9 mouse cellular contexts compared by ENCODE assay signal in the genomic region with DNA sequence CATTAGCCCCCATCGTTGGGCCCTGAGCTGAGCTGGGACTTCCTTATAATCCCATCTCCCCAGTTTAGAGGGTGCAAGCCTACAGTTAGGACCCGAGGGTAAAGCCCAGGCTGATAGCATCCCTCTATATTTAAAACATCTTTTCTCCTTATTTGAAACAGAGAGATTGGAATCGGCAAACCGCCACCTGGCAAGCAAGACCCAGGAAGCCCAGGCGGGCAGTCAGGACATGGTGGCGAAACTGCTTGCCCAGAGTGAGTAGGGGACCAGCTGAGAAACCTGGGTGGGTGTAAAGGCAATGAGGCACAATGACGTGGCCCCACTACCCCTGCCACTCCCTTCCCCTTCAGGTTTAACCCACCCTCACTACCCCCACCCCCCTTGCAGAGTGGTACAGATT. TPM values are rescaled to one million over a fixed set of nuclear protein-coding genes. Genes with fewer than 3 reads are reported as not detected.
DNase-seq lines count a peak whose midpoint lies in the region; ATAC-seq and TF ChIP-seq lines count a peak whose summit lies in the region.
"Had no signal": no experiment of that assay in that cellular context is flagged by ENCODE, and none has a peak within 500 bp of the region (broad histone marks: within the 10 kb centered on the region; RNA-seq: fewer than 3 reads in every experiment).

No protein-coding gene starts in this region.

- DNase-seq in heart, postnatal 14 days = no peak
- no peak for DNase-seq in heart, postnatal 0 days (ENCODE audit: low spot score)
- no peak for DNase-seq in spleen, adult 18-20 months
- no peak for DNase-seq in adrenal gland, postnatal 25 days
- DNase-seq in thymus, postnatal 25 days = no peak

- intact Hi-C loops in heart, postnatal 14 days (cut with DNase I) = no loop called here

- peak overlapping the region; percentile 99 for H3K27ac ChIP-seq in heart, embryonic 13.5 days (replicated peaks)
- H3K27ac ChIP-seq in brown adipose tissue, adult 24 weeks (replicated peaks; ENCODE audit: low read depth, low read length) = peak overlapping the region; percentile 89
- peak overlapping the region; percentile 100 for H3K27ac ChIP-seq in heart, postnatal 0 days (ENCODE audit: low read depth)
- H3K27ac ChIP-seq in limb, embryonic 15.5 days = peak overlapping the region; percentile 99

- 68% methylated on average over 7 of the region's 7 CpGs for WGBS in heart, embryonic 13.5 days
- 72% methylated on average over 7 of the region's 7 CpGs for WGBS in heart, postnatal 0 days
- WGBS in limb, embryonic 15.5 days = 65% methylated on average over 7 of the region's 7 CpGs

- no peak overlapping the region for H3K4me3 ChIP-seq in heart, embryonic 13.5 days
- no peak overlapping the region for H3K4me3 ChIP-seq in brown adipose tissue, adult 24 weeks (ENCODE audit: insufficient read depth, low read depth, low read length)
- H3K4me3 ChIP-seq in heart, postnatal 0 days (ENCODE audit: low read depth, low read length) = no peak overlapping the region
- no peak overlapping the region for H3K4me3 ChIP-seq in limb, embryonic 15.5 days

- ATAC-seq in heart, embryonic 13.5 days (ENCODE audit: extremely low read depth, insufficient number of reproducible peaks, low FRiP score, low TSS enrichment) = no peak
- ATAC-seq in heart, postnatal 0 days (ENCODE audit: insufficient read depth, low read depth) = no peak
- no peak for ATAC-seq in limb, embryonic 15.5 days (ENCODE audit: insufficient number of reproducible peaks, low FRiP score, low TSS enrichment, low read depth)

- peaks cover 95% of the 10 kb centered on the region for H3K4me1 ChIP-seq in heart, embryonic 13.5 days
- H3K4me1 ChIP-seq in brown adipose tissue, adult 24 weeks (ENCODE audit: control insufficient read depth, insufficient read depth, insufficient read length, low read length) = peaks cover 51% of the 10 kb centered on the region
- H3K4me1 ChIP-seq in heart, postnatal 0 days (ENCODE audit: control insufficient read depth, insufficient read depth) = peaks cover 80% of the 10 kb centered on the region
- H3K4me1 ChIP-seq in limb, embryonic 15.5 days = peaks cover 86% of the 10 kb centered on the region

- no peaks in the 10 kb centered on the region for H3K27me3 ChIP-seq in heart, embryonic 13.5 days (replicated peaks)
- H3K27me3 ChIP-seq in heart, postnatal 0 days (ENCODE audit: control insufficient read depth, insufficient read depth, low read length) = no peaks in the 10 kb centered on the region
- H3K27me3 ChIP-seq in limb, embryonic 15.5 days = no peaks in the 10 kb centered on the region

- no peak for TF ChIP-seq CTCF in heart, postnatal 0 days (IDR thresholded peaks at IDR 0.05; ENCODE audit: low read depth)

- TF ChIP-seq EP300 in heart, postnatal 0 days (IDR thresholded peaks at IDR 0.05; ENCODE audit: low read depth) = no peak

- H3K9me3 ChIP-seq in heart, embryonic 13.5 days = no peaks in the 10 kb centered on the region
- H3K9me3 ChIP-seq in heart, postnatal 0 days (replicated peaks; ENCODE audit: control insufficient read depth, low read length) = no peaks in the 10 kb centered on the region
- no peaks in the 10 kb centered on the region for H3K9me3 ChIP-seq in limb, embryonic 15.5 days

- 0 out of 2 replicates have a peak overlapping the region, but pooled peaks have one; percentile 60 for H3K4me2 ChIP-seq in heart, embryonic 13.5 days
- H3K4me2 ChIP-seq in heart, postnatal 0 days (ENCODE audit: low read depth, low read length) = no peak overlapping the region
- no peak overlapping the region for H3K4me2 ChIP-seq in limb, embryonic 15.5 days

- peak overlapping the region; percentile 67 for H3K9ac ChIP-seq in heart, embryonic 13.5 days
- no peak overlapping the region for H3K9ac ChIP-seq in heart, postnatal 0 days (replicated peaks; ENCODE audit: low read depth, low read length)
- 0 out of 2 replicates have a peak overlapping the region, but pooled peaks have one; percentile 15 for H3K9ac ChIP-seq in limb, embryonic 15.5 days

- H3K36me3 ChIP-seq in heart, embryonic 13.5 days = peaks cover 98% of the 10 kb centered on the region
- H3K36me3 ChIP-seq in heart, postnatal 0 days (replicated peaks; ENCODE audit: control insufficient read depth, insufficient read depth, low read length) = peaks cover 92% of the 10 kb centered on the region
- H3K36me3 ChIP-seq in limb, embryonic 15.5 days = peaks cover 95% of the 10 kb centered on the region

RNA-seq across cellular contexts. Expression of a gene that starts 8.5 kb away (rescaled TPM):
- 35.9 and 36.6 TPM in 2 replicates for polyA plus RNA-seq in heart, embryonic 13.5 days (2015; fragmentation: Nextera tagmentation; extraction: Ambion mirVana)
- total RNA-seq in heart, postnatal 14 days (2021) = 10 to 100 TPM; 61.6 to 64.6 TPM
- polyA plus RNA-seq in brown adipose tissue, adult 24 weeks (2012; ENCODE audit: insufficient read depth, insufficient read length, missing spikeins) = 33.0 and 42.2 TPM in 2 replicates
- 115 and 221 TPM in 2 replicates for total RNA-seq in heart, postnatal 0 days (2014; rRNA removed; ENCODE audit: low replicate concordance)
- 25.3 and 26.0 TPM in 2 replicates for polyA plus RNA-seq in heart, postnatal 0 days (2015; fragmentation: Nextera tagmentation; extraction: Ambion mirVana)
- polyA plus RNA-seq in limb, embryonic 15.5 days (2015; fragmentation: Nextera tagmentation; extraction: Ambion mirVana) = 60.7 and 61.5 TPM in 2 replicates
- 231 and 242 TPM in 2 replicates for total RNA-seq in adrenal gland, postnatal 25 days (2021)
- total RNA-seq: MEL had no signal
